Mouse (Mus musculus): ENCODE results near the gene Gm17332. TPM values are rescaled to one million over a fixed set of nuclear protein-coding genes. Genes with fewer than 3 reads are reported as not detected.

Gene Gm17332
- not detected for polyA plus RNA-seq (2015; fragmentation: Illumina TruSeq; extraction: RNeasy Lipid Tissue Mini Kit (QIAGEN cat#74804); ENCODE audit: insufficient read depth, low replicate concordance)

DNA sequence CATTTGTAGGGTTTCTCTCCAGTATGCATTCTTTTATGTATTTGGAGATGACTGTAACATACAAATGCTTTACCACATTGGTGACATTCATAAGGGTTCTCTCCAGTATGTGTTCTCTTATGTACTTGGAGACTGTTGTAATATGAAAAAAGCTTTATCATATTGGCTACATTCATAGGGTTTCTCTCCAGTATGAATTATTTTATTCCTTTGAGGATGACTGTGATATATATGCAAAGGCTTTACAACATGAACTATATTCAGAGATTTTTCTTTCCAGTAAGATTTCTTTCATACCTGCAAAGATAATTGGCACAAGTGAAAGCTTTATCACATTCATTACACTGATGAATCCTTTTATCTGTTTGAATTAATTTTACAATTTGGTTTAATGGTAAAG, at the start of gene Gm17332:
Gm17332 (minus strand) TSS at position 101 of the 400 bp plus-strand sequence.

Other genes with a start within 250 kb of the Gm17332 start
- gene Erlec1, start 228.1 kb downstream of the Gm17332 start, polyA plus RNA-seq (2015; fragmentation: Illumina TruSeq; extraction: RNeasy Lipid Tissue Mini Kit (QIAGEN cat#74804); ENCODE audit: insufficient read depth, low replicate concordance): 44.4 TPM
- 17.1 TPM for gene Chac2, start 196.1 kb downstream of the Gm17332 start, polyA plus RNA-seq (2015; fragmentation: Illumina TruSeq; extraction: RNeasy Lipid Tissue Mini Kit (QIAGEN cat#74804); ENCODE audit: insufficient read depth, low replicate concordance)
- gene Stc2, start 187.6 kb upstream of the Gm17332 start, polyA plus RNA-seq (2015; fragmentation: Illumina TruSeq; extraction: RNeasy Lipid Tissue Mini Kit (QIAGEN cat#74804); ENCODE audit: insufficient read depth, low replicate concordance): 7.6 TPM